17 mouse cellular contexts compared by ENCODE assay signal in the genomic region with DNA sequence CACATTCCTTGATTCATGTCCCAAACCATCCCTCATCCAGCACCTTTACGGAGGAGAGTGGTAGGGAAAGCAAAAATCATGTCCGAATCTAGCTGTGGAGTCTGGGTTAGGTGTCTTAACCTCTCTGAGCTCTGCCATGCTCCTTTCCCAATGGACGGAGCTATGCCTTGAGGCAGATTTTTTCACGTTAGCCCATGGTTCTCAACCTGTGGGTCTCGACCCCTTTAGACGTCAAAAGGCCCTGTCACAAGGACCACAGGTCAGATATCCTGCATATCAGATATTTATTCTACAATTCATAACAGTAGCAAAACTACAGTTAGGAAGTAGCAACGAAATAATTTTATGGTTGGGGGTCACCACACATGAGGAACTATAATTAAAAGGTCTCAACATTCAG.
"Had no signal": no experiment of that assay in that cellular context is flagged by ENCODE, and none has a peak within 500 bp of the region (broad histone marks: within the 10 kb centered on the region; RNA-seq: fewer than 3 reads in every experiment).

No protein-coding gene starts in this region.

- H3K4me3 ChIP-seq: neural tube, embryonic 12.5 days; neural tube, embryonic 13.5 days; neural tube, embryonic 15.5 days; stomach, embryonic 15.5 days had no signal

- H3K9me3 ChIP-seq: neural tube, embryonic 12.5 days; neural tube, embryonic 13.5 days; neural tube, embryonic 15.5 days; stomach, embryonic 15.5 days had no signal

- H3K36me3 ChIP-seq: neural tube, embryonic 12.5 days; neural tube, embryonic 13.5 days; neural tube, embryonic 15.5 days; stomach, embryonic 15.5 days had no signal

- H3K4me2 ChIP-seq: neural tube, embryonic 12.5 days; neural tube, embryonic 13.5 days; neural tube, embryonic 15.5 days; stomach, embryonic 15.5 days had no signal

- H3K27ac ChIP-seq: neural tube, embryonic 12.5 days; neural tube, embryonic 13.5 days; neural tube, embryonic 15.5 days; stomach, embryonic 15.5 days; stomach, postnatal 0 days had no signal

- H3K4me1 ChIP-seq: neural tube, embryonic 12.5 days; neural tube, embryonic 13.5 days; stomach, embryonic 15.5 days had no signal

- H3K27me3 ChIP-seq: neural tube, embryonic 12.5 days; neural tube, embryonic 13.5 days; neural tube, embryonic 15.5 days; stomach, embryonic 15.5 days had no signal

- DNase-seq: retina, postnatal 1 day; right cerebral cortex, adult 18-20 months; right cerebral cortex, postnatal 14 days; right cerebral cortex, postnatal 25 days; right cerebral cortex, postnatal 4 days; spleen, adult 18-20 months; thymus, adult 18-20 months; thymus, adult 2 months; thymus, postnatal 14 days; thymus, postnatal 25 days; thymus, postnatal 36 days; thymus, postnatal 4 days had no signal

- H3K9ac ChIP-seq: neural tube, embryonic 12.5 days; neural tube, embryonic 13.5 days; neural tube, embryonic 15.5 days; stomach, embryonic 15.5 days had no signal
